Mouse (Mus musculus) limb, embryonic 14.5 days (tissue): ENCODE data around the gene Taf1d. TPM values are rescaled to one million over a fixed set of nuclear protein-coding genes. Genes with fewer than 3 reads are reported as not detected.
"Not testable (repeated sequence)": the region's sequence is repeated elsewhere in the genome, so short reads cannot be mapped to it uniquely, and the experiment has no call there.

Experiments used
- ATAC-seq: fragments of 200-750 bp; cut with Nextera tagmentation; 2 replicates; pipeline ENCODE4 v1.8.0; 2017; ENCODE audit warnings: low read depth, moderate number of reproducible peaks, moderate TSS enrichment; ENCODE audit not compliant: low FRiP score
- DNase-seq: peaks from one replicate; pipeline ENCODE4 v3.0.0-alpha.2; 2015; ENCODE audit warnings: low spot score
- H3K27ac ChIP-seq: fragments of 300-500 bp; sonication (generic); replicated peaks from 2 replicates; pipeline ENCODE4 v1.5.1; 2014; ENCODE audit warnings: low read depth, mild to moderate bottlenecking, low read length, moderate library complexity, mixed read lengths
- H3K27me3 ChIP-seq: fragments of 300-500 bp; sonication (generic); 2 replicates; pipeline ENCODE4 v1.6.1; 2014; ENCODE audit warnings: low read length, mixed read lengths; ENCODE audit not compliant: control insufficient read depth, insufficient read depth
- H3K36me3 ChIP-seq: fragments of 300-500 bp; sonication (generic); 2 replicates; pipeline ENCODE4 v1.6.1; 2014; ENCODE audit warnings: mild to moderate bottlenecking, low read length, moderate library complexity, mixed read lengths; ENCODE audit not compliant: control insufficient read depth, insufficient read depth
- H3K4me1 ChIP-seq: fragments of 300-500 bp; sonication (generic); 2 replicates; pipeline ENCODE4 v1.6.1; 2014; ENCODE audit warnings: antibody characterized with exemption, low read length, mixed read lengths; ENCODE audit not compliant: control insufficient read depth, insufficient read depth
- H3K4me2 ChIP-seq: fragments of 300-500 bp; sonication (generic); replicated peaks from 2 replicates; pipeline ENCODE4 v1.6.1; 2014; ENCODE audit warnings: low read depth, mild to moderate bottlenecking, low read length, moderate library complexity; ENCODE audit not compliant: severe bottlenecking
- H3K4me3 ChIP-seq: fragments of 300-500 bp; sonication (generic); replicated peaks from 2 replicates; pipeline ENCODE4 v1.5.1; 2014; ENCODE audit warnings: low read length
- H3K9ac ChIP-seq: fragments of 300-500 bp; sonication (generic); 2 replicates; pipeline ENCODE4 v1.6.1; 2014; ENCODE audit warnings: mild to moderate bottlenecking, low read depth, low read length, moderate library complexity; ENCODE audit not compliant: severe bottlenecking
- H3K9me3 ChIP-seq: fragments of 300-500 bp; sonication (generic); 2 replicates; pipeline ENCODE4 v1.6.1; 2016; ENCODE audit warnings: low read length; ENCODE audit not compliant: control insufficient read depth
- POLR2A ChIP-seq: fragments of 200-500 bp; IDR thresholded peaks from 2 replicates; pipeline ENCODE4 v1.8.0; 2012; ENCODE audit warnings: inconsistent platforms, mild to moderate bottlenecking, moderate library complexity, borderline replicate concordance; ENCODE audit not compliant: insufficient read depth, insufficient read length; ENCODE audit errors: extremely low read depth
- WGBS: fragments of 180-500 bp; shearing (Covaris S2); extraction: QIAGEN DNeasy Blood & Tissue Kit; methylation state at CpG from one replicate; pipeline ENCODE4 v1.1.7; 2014; 5-methylcytosine and 5-hydroxymethylcytosine counted together
- polyA plus RNA-seq, 2 experiments: library from polyadenylated mRNA; depleted of rRNA in 1 of 2; stranded (reverse) in 1 of 2; unstranded in 1 of 2; fragments of >200 nt; fragmentation: Nextera tagmentation in 1 of 2; extraction: Ambion mirVana in 1 of 2; gene quantifications; 2 replicates each; pipeline versions ENCODE4 v1.2.1 to v1.2.3; 2012 to 2014

Gene Taf1d
- polyA plus RNA-seq, 2 experiments: 66.5 to 131 TPM

DNA sequence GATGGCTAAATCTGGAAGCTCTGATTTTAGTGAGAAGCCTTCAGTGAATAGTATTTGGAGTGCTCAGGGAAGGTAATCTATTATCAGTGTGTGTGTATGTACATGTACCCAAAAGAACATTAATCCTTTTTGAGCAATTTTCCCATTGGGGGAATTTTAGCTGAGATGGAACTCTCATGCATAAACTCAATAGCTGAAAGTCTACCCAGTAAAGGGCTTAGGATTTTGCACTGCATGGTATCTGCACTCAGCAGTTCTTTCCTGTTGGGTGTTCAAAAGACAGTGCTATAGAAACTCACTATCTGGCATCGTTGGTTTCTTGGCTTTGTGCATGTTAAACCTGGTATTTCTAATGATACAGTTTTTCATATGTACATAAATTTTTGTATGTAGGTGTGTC lies 8.6 kb downstream of the Taf1d start:
- no peak for TF ChIP-seq POLR2A
- Histone ChIP-seq H3K4me1 (no peaks in the 10 kb centered on the region), H3K27me3 (no peaks in the 10 kb centered on the region), H3K9ac (no peak overlapping the region), H3K36me3 (peaks cover 67% of the 10 kb centered on the region), H3K4me3 (no peak overlapping the region), H3K9me3 (no peaks in the 10 kb centered on the region), H3K4me2 (no peak overlapping the region), H3K27ac (no peak overlapping the region)
- DNase-seq: no peak
- ATAC-seq: no peak
- WGBS: 100% methylated on average over 1 of the region's 1 CpGs

DNA sequence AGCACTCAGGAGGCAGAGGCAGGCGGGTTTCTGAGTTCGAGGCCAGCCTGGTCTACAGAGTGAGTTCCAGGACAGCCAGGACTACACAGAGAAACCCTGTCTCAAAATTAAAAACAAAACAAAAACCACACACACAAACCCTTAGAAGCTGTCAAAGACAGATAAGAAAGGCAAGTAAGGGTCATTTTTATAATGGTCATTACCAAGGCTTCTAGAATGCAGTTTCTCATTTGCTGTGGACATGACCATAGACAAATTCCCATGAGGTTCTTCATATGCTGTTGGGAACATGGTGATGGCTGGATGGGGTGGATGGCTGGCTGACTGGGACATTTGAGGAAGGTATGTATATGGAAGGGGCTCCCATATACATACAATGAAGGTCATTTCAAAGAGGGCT lies 10.3 kb downstream of the Taf1d start:
- WGBS: 100% methylated on average over 1 of the region's 2 CpGs
- H3K27ac ChIP-seq: not testable (repeated sequence)

DNA sequence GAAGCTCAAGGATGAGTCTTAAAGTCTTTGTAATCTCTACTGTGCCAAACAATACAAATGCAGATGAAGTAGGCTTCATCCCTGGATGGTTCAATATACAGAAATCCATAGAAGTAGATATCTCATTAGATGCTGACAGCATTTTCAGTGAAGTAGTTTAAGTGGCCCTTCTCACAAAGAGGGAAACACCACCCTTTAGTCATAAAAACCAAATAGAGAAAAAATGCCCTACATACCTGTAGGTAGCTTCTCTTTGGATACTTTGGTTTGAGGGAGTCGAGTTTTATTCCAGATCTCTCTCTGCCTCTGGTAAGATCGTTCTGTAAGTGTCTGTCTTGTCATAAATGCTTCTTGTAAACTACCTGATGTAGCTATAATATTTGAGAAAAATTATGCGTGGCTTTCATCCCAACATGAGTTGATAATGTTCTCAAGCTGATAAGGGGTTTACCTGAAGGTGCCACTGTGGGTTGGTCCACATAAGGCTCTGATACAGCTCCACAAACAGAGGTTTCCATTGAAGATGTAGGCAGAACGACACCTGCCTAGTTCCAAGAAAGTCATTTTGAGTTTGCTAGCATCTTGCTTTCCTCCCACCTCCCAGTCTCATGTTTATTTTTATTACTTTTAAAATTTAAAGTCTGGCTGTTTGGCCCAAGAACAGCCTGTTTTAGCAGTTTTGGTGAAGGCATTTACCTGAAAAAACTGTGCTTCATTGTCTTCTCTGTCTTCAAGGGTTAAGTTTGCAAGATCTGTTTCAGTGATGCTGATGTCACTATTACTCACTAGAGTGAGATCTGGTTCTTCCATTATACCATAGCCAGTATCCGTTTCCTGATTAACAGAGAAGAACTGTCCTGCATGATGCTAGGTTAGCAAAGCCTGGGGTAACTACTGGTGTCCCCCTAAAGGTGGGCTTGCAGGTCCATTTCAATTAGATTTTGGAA lies 11.5 kb downstream of the Taf1d start:
- peaks cover 55% of the 10 kb centered on the region for H3K36me3 ChIP-seq
- no peak for TF ChIP-seq POLR2A
- ATAC-seq (no peak), DNase-seq (no peak)
- H3K4me3 ChIP-seq: no peak overlapping the region
- H3K4me1 ChIP-seq: no peaks in the 10 kb centered on the region
- no peak overlapping the region for H3K27ac ChIP-seq
- no peak overlapping the region for H3K9ac ChIP-seq
- WGBS: 60% methylated on average over 5 of the region's 5 CpGs
- H3K4me2 ChIP-seq: no peak overlapping the region
- no peaks in the 10 kb centered on the region for H3K9me3 ChIP-seq
- H3K27me3 ChIP-seq: no peaks in the 10 kb centered on the region

More for the DNA sequence above, 10.3 kb downstream of the Taf1d start:
- H3K9ac ChIP-seq, H3K4me2 ChIP-seq, H3K4me1 ChIP-seq, H3K27me3 ChIP-seq, ATAC-seq, DNase-seq, H3K9me3 ChIP-seq, H3K4me3 ChIP-seq: not testable (repeated sequence)
- H3K36me3 ChIP-seq: peaks cover 54% of the 10 kb centered on the region

DNA sequence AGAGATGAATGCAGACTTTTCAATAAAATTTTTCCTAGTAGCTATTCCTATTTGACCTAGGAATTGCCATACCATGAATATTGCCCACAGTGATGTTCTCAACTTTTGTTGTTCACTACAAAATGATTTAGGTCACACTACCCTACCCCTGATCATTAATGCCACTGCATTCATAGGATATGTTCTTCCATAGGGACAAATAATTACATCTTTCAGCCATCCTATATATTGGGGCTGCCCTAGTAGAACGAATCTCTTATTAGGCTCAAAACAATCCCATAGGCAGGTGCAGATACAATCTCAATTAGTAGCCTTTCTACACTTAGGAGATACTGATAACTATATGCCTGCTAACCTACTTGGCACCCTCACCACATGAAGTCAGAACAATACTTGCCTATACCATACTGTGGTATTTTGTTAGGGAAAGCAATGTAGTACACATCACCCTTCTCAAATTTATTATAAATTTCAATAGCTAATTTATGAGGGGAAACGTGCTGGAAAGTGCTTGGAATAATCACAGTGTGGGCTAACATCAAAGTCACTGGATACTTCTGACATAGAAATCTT lies 12.2 kb downstream of the Taf1d start:
- WGBS: 68% methylated on average over 2 of the region's 2 CpGs
- no peak overlapping the region for H3K4me2 ChIP-seq
- H3K27ac ChIP-seq: no peak overlapping the region
- no peak overlapping the region for H3K4me3 ChIP-seq
- no peaks in the 10 kb centered on the region for H3K9me3 ChIP-seq
- no peaks in the 10 kb centered on the region for H3K4me1 ChIP-seq
- no peaks in the 10 kb centered on the region for H3K27me3 ChIP-seq
- no peak for DNase-seq
- H3K36me3 ChIP-seq: peaks cover 57% of the 10 kb centered on the region
- H3K9ac ChIP-seq: no peak overlapping the region
- ATAC-seq: 0 out of 2 replicates have a peak, but pooled peaks have one; percentile 32
- TF ChIP-seq POLR2A: no peak

DNA sequence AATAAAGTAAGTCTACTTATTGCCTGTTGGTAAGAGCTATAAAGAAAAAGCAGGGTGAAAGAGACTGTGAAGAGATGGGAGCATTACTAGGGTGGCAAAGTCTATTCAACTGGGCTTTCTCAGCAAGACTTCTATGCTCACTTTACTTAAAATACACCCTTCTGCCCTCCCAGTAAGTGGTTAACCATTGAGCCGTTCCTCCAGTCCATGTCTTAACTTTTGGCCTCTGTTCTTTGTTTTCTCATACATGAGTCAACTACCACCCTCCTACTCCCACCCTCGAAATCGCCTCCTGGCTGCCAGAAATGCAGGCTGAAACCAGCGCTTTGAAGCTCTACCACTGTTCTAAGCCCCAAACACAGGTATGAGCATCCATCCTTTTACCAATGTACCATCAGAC lies 31.8 kb downstream of the Taf1d start:
- H3K27ac ChIP-seq: no peak overlapping the region
- TF ChIP-seq POLR2A: no peak
- H3K36me3 ChIP-seq: peaks cover 79% of the 10 kb centered on the region
- no peaks in the 10 kb centered on the region for H3K27me3 ChIP-seq
- no peaks in the 10 kb centered on the region for H3K9me3 ChIP-seq
- H3K9ac ChIP-seq: no peak overlapping the region
- DNase-seq: no peak
- H3K4me1 ChIP-seq: no peaks in the 10 kb centered on the region
- 95% methylated on average over 4 of the region's 4 CpGs for WGBS
- ATAC-seq: no peak
- H3K4me3 ChIP-seq: no peak overlapping the region
- H3K4me2 ChIP-seq: no peak overlapping the region
